Mouse (Mus musculus) forebrain, embryonic 12.5 days (tissue): Measurements from ENCODE around the gene Oaz1. TPM values are rescaled to one million over a fixed set of nuclear protein-coding genes. Genes with fewer than 3 reads are reported as not detected.

Experiments used
- ATAC-seq: fragments of 200-750 bp; cut with Nextera tagmentation; 2 replicates; pipeline ENCODE4 v1.8.0; 2017; ENCODE audit warnings: moderate TSS enrichment; ENCODE audit not compliant: low FRiP score
- H3K27ac ChIP-seq: fragments of 300-500 bp; sonication (generic); 2 replicates; pipeline ENCODE4 v1.5.1; 2016; ENCODE audit warnings: mild to moderate bottlenecking
- H3K27me3 ChIP-seq: fragments of 300-500 bp; sonication (generic); 2 replicates; pipeline ENCODE4 v1.6.1; 2016; ENCODE audit warnings: mild to moderate bottlenecking
- H3K36me3 ChIP-seq: fragments of 300-500 bp; sonication (generic); replicated peaks from 2 replicates; pipeline ENCODE4 v1.6.1; 2016; ENCODE audit warnings: mild to moderate bottlenecking
- H3K4me1 ChIP-seq: fragments of 300-500 bp; sonication (generic); 2 replicates; pipeline ENCODE4 v1.6.1; 2016
- H3K4me2 ChIP-seq: fragments of 300-500 bp; sonication (generic); 2 replicates; pipeline ENCODE4 v1.6.1; 2016; ENCODE audit warnings: mild to moderate bottlenecking, moderate library complexity
- H3K4me3 ChIP-seq: fragments of 300-500 bp; sonication (generic); replicated peaks from 2 replicates; pipeline ENCODE4 v1.5.1; 2016; ENCODE audit warnings: mild to moderate bottlenecking
- H3K9ac ChIP-seq: fragments of 300-500 bp; sonication (generic); 2 replicates; pipeline ENCODE4 v1.6.1; 2016; ENCODE audit warnings: mild to moderate bottlenecking
- H3K9me3 ChIP-seq: fragments of 300-500 bp; sonication (generic); 2 replicates; pipeline ENCODE4 v1.6.1; 2016
- WGBS: fragments of 180-500 bp; shearing (Covaris S2); methylation state at CpG from one replicate; pipeline ENCODE4 v1.1.7; 2016; 5-methylcytosine and 5-hydroxymethylcytosine counted together
- polyA plus RNA-seq: library from polyadenylated mRNA; unstranded; fragments of >200 nt; fragmentation: Nextera tagmentation; extraction: Ambion mirVana; gene quantifications from 2 replicates; pipeline ENCODE4 v1.2.1, GENCODE M21; 2016

The Oaz1 gene
- 1,463 and 1,490 TPM in 2 replicates for polyA plus RNA-seq

- no peaks in the 10 kb centered on the region for H3K9me3 ChIP-seq
- under 1% methylated on average over 79 of the region's 82 CpGs for WGBS
- H3K27ac ChIP-seq: peak within 1 kb of the TSS; percentile 94
- peak within 1 kb of the TSS; percentile 94 for H3K9ac ChIP-seq
- no peaks in the 10 kb centered on the region for H3K27me3 ChIP-seq
- H3K4me2 ChIP-seq: peak within 1 kb of the TSS; percentile 99
- ATAC-seq: peak; percentile 97
- peaks cover 42% of the 10 kb centered on the region for H3K4me1 ChIP-seq
- peaks cover 18% of the 10 kb centered on the region for H3K36me3 ChIP-seq
- H3K4me3 ChIP-seq: peak within 1 kb of the TSS; percentile 85
Observed at GRCm38 (mm10) chr10:80826151-80827062, at the start of gene Oaz1. Gene Oaz1, plus strand, starts transcription at chr10:80826656.

GRCm38 (mm10) chr10:80777123-80777522 lies 49.3 kb upstream of the Oaz1 start:
- Histone ChIP-seq H3K9me3 (no peaks in the 10 kb centered on the region), H3K4me1 (no peaks in the 10 kb centered on the region), H3K9ac (no peak overlapping the region), H3K36me3 (peaks cover 99% of the 10 kb centered on the region), H3K4me2 (no peak overlapping the region), H3K27me3 (no peaks in the 10 kb centered on the region), H3K4me3 (no peak overlapping the region), H3K27ac (no peak overlapping the region)
- WGBS: 98% methylated on average over 5 of the region's 5 CpGs
- ATAC-seq: no peak

GRCm38 (mm10) chr10:80779565-80779964 lies 46.9 kb upstream of the Oaz1 start:
- H3K27me3 ChIP-seq: no peaks in the 10 kb centered on the region
- no peak overlapping the region for H3K4me3 ChIP-seq
- no peak for ATAC-seq
- H3K9me3 ChIP-seq: no peaks in the 10 kb centered on the region
- no peaks in the 10 kb centered on the region for H3K4me1 ChIP-seq
- no peak overlapping the region for H3K9ac ChIP-seq
- peaks cover 99% of the 10 kb centered on the region for H3K36me3 ChIP-seq
- H3K4me2 ChIP-seq: no peak overlapping the region
- no peak overlapping the region for H3K27ac ChIP-seq

GRCm38 (mm10) chr10:80784302-80784701 lies 42.2 kb upstream of the Oaz1 start:
- 97% methylated on average over 2 of the region's 2 CpGs for WGBS

GRCm38 (mm10) chr10:80784871-80785270 lies 41.6 kb upstream of the Oaz1 start:
- WGBS: 76% methylated on average over 12 of the region's 12 CpGs
- Histone ChIP-seq H3K36me3 (peaks cover 97% of the 10 kb centered on the region), H3K4me1 (no peaks in the 10 kb centered on the region)

More at GRCm38 (mm10) chr10:80784302-80784701, 42.2 kb upstream of the Oaz1 start:
- Histone ChIP-seq H3K4me1 (no peaks in the 10 kb centered on the region), H3K9ac (no peak overlapping the region), H3K4me2 (no peak overlapping the region), H3K36me3 (peaks cover 99% of the 10 kb centered on the region), H3K27ac (no peak overlapping the region), H3K4me3 (no peak overlapping the region), H3K27me3 (no peaks in the 10 kb centered on the region), H3K9me3 (no peaks in the 10 kb centered on the region)
- no peak for ATAC-seq

GRCm38 (mm10) chr10:80785963-80786362 lies 40.5 kb upstream of the Oaz1 start:
- no peak for ATAC-seq
- no peak overlapping the region for H3K4me3 ChIP-seq
- peaks cover 98% of the 10 kb centered on the region for H3K36me3 ChIP-seq
- no peak overlapping the region for H3K9ac ChIP-seq
- no peaks in the 10 kb centered on the region for H3K9me3 ChIP-seq
- WGBS: 96% methylated on average over 11 of the region's 11 CpGs
- H3K4me2 ChIP-seq: no peak overlapping the region
- H3K27ac ChIP-seq: no peak overlapping the region
- H3K27me3 ChIP-seq: no peaks in the 10 kb centered on the region
- H3K4me1 ChIP-seq: no peaks in the 10 kb centered on the region

More at GRCm38 (mm10) chr10:80784871-80785270, 41.6 kb upstream of the Oaz1 start:
- H3K4me3 ChIP-seq: no peak overlapping the region
- no peak for ATAC-seq
- no peak overlapping the region for H3K27ac ChIP-seq
- no peaks in the 10 kb centered on the region for H3K9me3 ChIP-seq
- H3K27me3 ChIP-seq: no peaks in the 10 kb centered on the region
- H3K9ac ChIP-seq: no peak overlapping the region
- no peak overlapping the region for H3K4me2 ChIP-seq

- no peak overlapping the region for H3K9ac ChIP-seq
- peaks cover 98% of the 10 kb centered on the region for H3K36me3 ChIP-seq
- no peaks in the 10 kb centered on the region for H3K9me3 ChIP-seq
- 87% methylated on average over 2 of the region's 2 CpGs for WGBS
- H3K4me1 ChIP-seq: no peaks in the 10 kb centered on the region
- H3K27ac ChIP-seq: no peak overlapping the region
- H3K4me2 ChIP-seq: no peak overlapping the region
- no peaks in the 10 kb centered on the region for H3K27me3 ChIP-seq
- no peak overlapping the region for H3K4me3 ChIP-seq
- ATAC-seq: no peak
Observed at GRCm38 (mm10) chr10:80787517-80787916, 38.9 kb upstream of the Oaz1 start.

GRCm38 (mm10) chr10:80790761-80791404 lies 35.6 kb upstream of the Oaz1 start:
- Histone ChIP-seq H3K27ac (no peak overlapping the region), H3K36me3 (peaks cover 97% of the 10 kb centered on the region), H3K27me3 (no peaks in the 10 kb centered on the region), H3K4me2 (no peak overlapping the region), H3K4me3 (no peak overlapping the region), H3K4me1 (0 out of 2 replicates have a peak, but pooled peaks cover 2% of the 10 kb centered on the region), H3K9ac (no peak overlapping the region), H3K9me3 (no peaks in the 10 kb centered on the region)
- WGBS: 91% methylated on average over 19 of the region's 19 CpGs
- ATAC-seq: no peak

GRCm38 (mm10) chr10:80791476-80792174 lies 34.8 kb upstream of the Oaz1 start:
- no peak overlapping the region for H3K4me2 ChIP-seq
- peaks cover 97% of the 10 kb centered on the region for H3K36me3 ChIP-seq
- no peak overlapping the region for H3K27ac ChIP-seq
- H3K4me3 ChIP-seq: peak overlapping the region; percentile 4; the same call in 1 of the 2 replicates
- H3K9me3 ChIP-seq: no peaks in the 10 kb centered on the region
- no peak overlapping the region for H3K9ac ChIP-seq
- H3K4me1 ChIP-seq: peaks cover 8% of the 10 kb centered on the region
- 83% methylated on average over 33 of the region's 33 CpGs for WGBS
- H3K27me3 ChIP-seq: no peaks in the 10 kb centered on the region
- no peak for ATAC-seq

GRCm38 (mm10) chr10:80792175-80793032 lies 34.1 kb upstream of the Oaz1 start:
- H3K4me2 ChIP-seq: no peak overlapping the region
- ATAC-seq: no peak
- 0 out of 2 replicates have a peak overlapping the region, but pooled peaks have one; percentile 13 for H3K27ac ChIP-seq
- H3K36me3 ChIP-seq: peaks cover 89% of the 10 kb centered on the region
- H3K9me3 ChIP-seq: no peaks in the 10 kb centered on the region
- H3K9ac ChIP-seq: no peak overlapping the region
- WGBS: 78% methylated on average over 41 of the region's 41 CpGs
- no peak overlapping the region for H3K4me3 ChIP-seq
- peaks cover 16% of the 10 kb centered on the region for H3K4me1 ChIP-seq
- no peaks in the 10 kb centered on the region for H3K27me3 ChIP-seq

GRCm38 (mm10) chr10:80793033-80793784 lies 33.2 kb upstream of the Oaz1 start:
- Histone ChIP-seq H3K4me1 (peaks cover 16% of the 10 kb centered on the region), H3K27me3 (no peaks in the 10 kb centered on the region), H3K9me3 (no peaks in the 10 kb centered on the region), H3K36me3 (peaks cover 81% of the 10 kb centered on the region), H3K4me3 (no peak overlapping the region), H3K27ac (no peak overlapping the region; the same call in 1 of the 2 replicates), H3K9ac (no peak overlapping the region), H3K4me2 (no peak overlapping the region)
- ATAC-seq: no peak
- 92% methylated on average over 13 of the region's 13 CpGs for WGBS
